Mouse (Mus musculus): ENCODE results near the gene Pla2g4c. TPM values are rescaled to one million over a fixed set of nuclear protein-coding genes. Genes with fewer than 3 reads are reported as not detected.
A peak's percentile ranks its signal among the peaks of the same experiment; 100 is the strongest.
"Not testable (repeated sequence)": the region's sequence is repeated elsewhere in the genome, so short reads cannot be mapped to it uniquely, and the experiment has no call there.

Pla2g4c gene
- 0.65 and 0.78 TPM in 2 replicates for polyA plus RNA-seq (2012; rRNA removed)

- no peak for DNase-seq (ENCODE audit: extremely low spot score in 1 of 2, low spot score in 1 of 2)
Observed at GRCm38 (mm10) chr7:13324316-13324715, at the start of gene Pla2g4c. TSS of gene Pla2g4c (plus strand) at chr7:13324655.

- DNase-seq (ENCODE audit: extremely low spot score in 1 of 2, low spot score in 1 of 2): no peak
Observed at GRCm38 (mm10) chr7:13277081-13277480, 47.4 kb upstream of the Pla2g4c start, which contains the start of gene Lig1. TSS of gene Lig1 (plus strand) at chr7:13277283.

GRCm38 (mm10) chr7:13277833-13278232, 46.6 kb upstream of the Pla2g4c start:
- no peak for DNase-seq (ENCODE audit: extremely low spot score in 1 of 2, low spot score in 1 of 2)

- peak; percentile 84 to 93 for DNase-seq (ENCODE audit: extremely low spot score in 1 of 2, low spot score in 1 of 2)
Observed at GRCm38 (mm10) chr7:13278308-13278891, 46.1 kb upstream of the Pla2g4c start, which contains the start of gene Zswim9. TSS of gene Zswim9 (minus strand) at chr7:13278721.

- DNase-seq (ENCODE audit: extremely low spot score in 1 of 2, low spot score in 1 of 2): not testable (repeated sequence)
Observed at GRCm38 (mm10) chr7:13278957-13279356, 45.5 kb upstream of the Pla2g4c start.

GRCm38 (mm10) chr7:13288621-13289020, 35.8 kb upstream of the Pla2g4c start:
- DNase-seq (ENCODE audit: extremely low spot score in 1 of 2, low spot score in 1 of 2): peak in 1 of 2 experiments; percentile 65

GRCm38 (mm10) chr7:13290041-13290675, 34.3 kb upstream of the Pla2g4c start:
- no peak for DNase-seq (ENCODE audit: extremely low spot score in 1 of 2, low spot score in 1 of 2)

- no peak for DNase-seq (ENCODE audit: extremely low spot score in 1 of 2, low spot score in 1 of 2)
Observed at GRCm38 (mm10) chr7:13291370-13291769, 33.1 kb upstream of the Pla2g4c start.

- DNase-seq (ENCODE audit: extremely low spot score in 1 of 2, low spot score in 1 of 2): no peak
Observed at GRCm38 (mm10) chr7:13293878-13294855, 30.3 kb upstream of the Pla2g4c start.

GRCm38 (mm10) chr7:13295256-13295655, 29.2 kb upstream of the Pla2g4c start:
- no peak for DNase-seq (ENCODE audit: extremely low spot score in 1 of 2, low spot score in 1 of 2)

GRCm38 (mm10) chr7:13297636-13298035, 26.8 kb upstream of the Pla2g4c start:
- no peak for DNase-seq (ENCODE audit: extremely low spot score in 1 of 2, low spot score in 1 of 2)

- DNase-seq (ENCODE audit: extremely low spot score in 1 of 2, low spot score in 1 of 2): no peak
Observed at GRCm38 (mm10) chr7:13298821-13299220, 25.6 kb upstream of the Pla2g4c start.

- DNase-seq (ENCODE audit: extremely low spot score in 1 of 2, low spot score in 1 of 2): no peak
Observed at GRCm38 (mm10) chr7:13301643-13302042, 22.8 kb upstream of the Pla2g4c start.

- no peak for DNase-seq (ENCODE audit: extremely low spot score in 1 of 2, low spot score in 1 of 2)
Observed at GRCm38 (mm10) chr7:13302780-13303179, 21.7 kb upstream of the Pla2g4c start.

- no peak for DNase-seq (ENCODE audit: extremely low spot score in 1 of 2, low spot score in 1 of 2)
Observed at GRCm38 (mm10) chr7:13303372-13303771, 21.1 kb upstream of the Pla2g4c start.

- DNase-seq (ENCODE audit: extremely low spot score in 1 of 2, low spot score in 1 of 2): no peak
Observed at GRCm38 (mm10) chr7:13309407-13309806, 15.0 kb upstream of the Pla2g4c start.

- no peak for DNase-seq (ENCODE audit: extremely low spot score in 1 of 2, low spot score in 1 of 2)
Observed at GRCm38 (mm10) chr7:13310493-13311199, 13.8 kb upstream of the Pla2g4c start.

- DNase-seq (ENCODE audit: extremely low spot score in 1 of 2, low spot score in 1 of 2): no peak
Observed at GRCm38 (mm10) chr7:13311401-13311800, 13.1 kb upstream of the Pla2g4c start.

- DNase-seq (ENCODE audit: extremely low spot score in 1 of 2, low spot score in 1 of 2): no peak
Observed at GRCm38 (mm10) chr7:13314095-13314597, 10.3 kb upstream of the Pla2g4c start.

GRCm38 (mm10) chr7:13321424-13321823, 3.0 kb upstream of the Pla2g4c start:
- no peak for DNase-seq (ENCODE audit: extremely low spot score in 1 of 2, low spot score in 1 of 2)
